11 mouse cellular contexts compared by ENCODE assay signal in genomic region chr11:55453640-55454039, GRCm38 (mm10). TPM values are rescaled to one million over a fixed set of nuclear protein-coding genes. Genes with fewer than 3 reads are reported as not detected.
A peak's percentile ranks its signal among the peaks of the same experiment; 100 is the strongest.
DNase-seq lines count a peak whose midpoint lies in the region; ATAC-seq and TF ChIP-seq lines count a peak whose summit lies in the region.
"Had no signal": no experiment of that assay in that cellular context is flagged by ENCODE, and none has a peak within 500 bp of the region (broad histone marks: within the 10 kb centered on the region; RNA-seq: fewer than 3 reads in every experiment).

No protein-coding gene starts in this region.

- H3K4me3 ChIP-seq in kidney, embryonic 15.5 days (replicated peaks) = no peak overlapping the region
- no peak overlapping the region for H3K4me3 ChIP-seq in cerebellum, adult 2 months (replicated peaks; ENCODE audit: insufficient read depth, low read depth, low read length)
- H3K4me3 ChIP-seq: intestine, embryonic 15.5 days had no signal

- H3K27me3 ChIP-seq in kidney, embryonic 15.5 days = no peaks in the 10 kb centered on the region
- H3K27me3 ChIP-seq in cerebellum, adult 2 months (ENCODE audit: control insufficient read depth, insufficient read depth, low read length) = no peaks in the 10 kb centered on the region
- H3K27me3 ChIP-seq: intestine, embryonic 15.5 days had no signal

- ATAC-seq in kidney, embryonic 15.5 days (replicated peaks; ENCODE audit: low FRiP score) = no peak
- ATAC-seq in erythroblast, adult 5-6 weeks (replicated peaks; ENCODE audit: low FRiP score, poor library complexity, severe bottlenecking) = no peak
- ATAC-seq: intestine, embryonic 15.5 days had no signal

- H3K9me3 ChIP-seq in kidney, embryonic 15.5 days (replicated peaks) = no peaks in the 10 kb centered on the region
- H3K9me3 ChIP-seq: intestine, embryonic 15.5 days had no signal

- H3K9ac ChIP-seq in kidney, embryonic 15.5 days = no peak overlapping the region
- H3K9ac ChIP-seq: intestine, embryonic 15.5 days had no signal

- 90% methylated on average over 4 of the region's 4 CpGs for WGBS in kidney, embryonic 15.5 days
- WGBS in cerebellum, adult 2 months = 94% methylated on average over 4 of the region's 4 CpGs

- TF ChIP-seq CTCF in cerebellum, adult 2 months (IDR thresholded peaks at IDR 0.05; ENCODE audit: borderline replicate concordance, insufficient read depth, low read depth, low read length) = no peak

- no peak for TF ChIP-seq POLR2A in cerebellum, adult 2 months (IDR thresholded peaks at IDR 0.05; ENCODE audit: borderline replicate concordance, insufficient read depth, low read length)

- no peak overlapping the region for H3K27ac ChIP-seq in kidney, embryonic 15.5 days
- no peak overlapping the region for H3K27ac ChIP-seq in cerebellum, adult 2 months (ENCODE audit: insufficient read depth, low read length)
- H3K27ac ChIP-seq: intestine, embryonic 15.5 days had no signal

- H3K36me3 ChIP-seq in kidney, embryonic 15.5 days = peaks cover 62% of the 10 kb centered on the region
- H3K36me3 ChIP-seq: intestine, embryonic 15.5 days had no signal

- intact Hi-C loops in heart, postnatal 10 days (cut with DNase I) = no loop called here

- H3K4me1 ChIP-seq in kidney, embryonic 15.5 days = peaks cover 12% of the 10 kb centered on the region
- H3K4me1 ChIP-seq in cerebellum, adult 2 months (ENCODE audit: control insufficient read depth, insufficient read depth, low read length) = peaks cover 3% of the 10 kb centered on the region; the same call in 1 of the 2 replicates
- H3K4me1 ChIP-seq: intestine, embryonic 15.5 days had no signal

- H3K4me2 ChIP-seq in kidney, embryonic 15.5 days = no peak overlapping the region
- H3K4me2 ChIP-seq: intestine, embryonic 15.5 days; liver, embryonic 11.5 days had no signal

- DNase-seq in adrenal gland, adult 2 months = peak; percentile 69
- DNase-seq in adrenal gland, postnatal 4 days (ENCODE audit: low spot score in 2 of 2) = no peak
- DNase-seq in kidney, postnatal 14 days = peak; percentile 38
- peak; percentile 60 for DNase-seq in 3134 (ENCODE audit: extremely low read depth, insufficient read length, low spot score)
- peak; percentile 33 to 47 for DNase-seq in heart, postnatal 10 days
- DNase-seq in cerebellum, adult 2 months = no peak
- DNase-seq: thymus, postnatal 36 days had no signal

RNA-seq across cellular contexts. Expression of gene Atox1, which starts 7.4 kb away (rescaled TPM):
- total RNA-seq in adrenal gland, adult 2 months (2021) = 100 to 1,000 TPM; 226 to 307 TPM
- polyA plus RNA-seq in adrenal gland, adult 2 months (2012; rRNA removed) = 679 and 685 TPM in 2 replicates
- 100 to 1,000 TPM; 254 to 267 TPM for total RNA-seq in adrenal gland, postnatal 4 days (2021)
- polyA plus RNA-seq in kidney, embryonic 15.5 days (2015; fragmentation: Nextera tagmentation; extraction: Ambion mirVana) = 402 and 413 TPM in 2 replicates
- total RNA-seq in heart, postnatal 10 days (2021) = 100 to 1,000 TPM; 168 to 169 TPM
- polyA plus RNA-seq in cerebellum, adult 2 months (2012; rRNA removed) = 203 and 218 TPM in 2 replicates
- total RNA-seq in erythroblast, adult 5-6 weeks (2015; ENCODE audit: low replicate concordance) = 25.9 and 45.8 TPM in 2 replicates
- 18.7 and 20.2 TPM in 2 replicates for total RNA-seq in erythroblast, adult 5-6 weeks (2017; ENCODE audit: low replicate concordance)

RNA-seq across cellular contexts. Expression of gene G3bp1, which starts 15.8 kb away (rescaled TPM):
- total RNA-seq in adrenal gland, adult 2 months (2021) = 10 to 100 TPM; 50.7 to 54.6 TPM
- 22.7 and 33.7 TPM in 2 replicates for polyA plus RNA-seq in adrenal gland, adult 2 months (2012; rRNA removed)
- total RNA-seq in adrenal gland, postnatal 4 days (2021) = 10 to 100 TPM; 70.0 to 73.9 TPM
- 199 and 203 TPM in 2 replicates for polyA plus RNA-seq in kidney, embryonic 15.5 days (2015; fragmentation: Nextera tagmentation; extraction: Ambion mirVana)
- total RNA-seq in heart, postnatal 10 days (2021) = 10 to 100 TPM; 48.2 to 54.4 TPM
- polyA plus RNA-seq in cerebellum, adult 2 months (2012; rRNA removed) = 21.3 and 22.8 TPM in 2 replicates
- total RNA-seq in erythroblast, adult 5-6 weeks (2015; ENCODE audit: low replicate concordance) = 13.3 and 18.2 TPM in 2 replicates
- 19.0 and 20.9 TPM in 2 replicates for total RNA-seq in erythroblast, adult 5-6 weeks (2017; ENCODE audit: low replicate concordance)

RNA-seq across cellular contexts. Expression of gene Sparc, which starts 30.7 kb away (rescaled TPM):
- 1,000 to 10,000 TPM; 1,553 to 3,019 TPM for total RNA-seq in adrenal gland, adult 2 months (2021)
- 4,707 and 5,966 TPM in 2 replicates for polyA plus RNA-seq in adrenal gland, adult 2 months (2012; rRNA removed)
- 1,000 to 10,000 TPM; 2,300 to 2,476 TPM for total RNA-seq in adrenal gland, postnatal 4 days (2021)
- polyA plus RNA-seq in kidney, embryonic 15.5 days (2015; fragmentation: Nextera tagmentation; extraction: Ambion mirVana) = 1,364 and 1,510 TPM in 2 replicates
- 1,000 to 10,000 TPM; 1,750 to 1,767 TPM for total RNA-seq in heart, postnatal 10 days (2021)
- 1,317 and 1,324 TPM in 2 replicates for polyA plus RNA-seq in cerebellum, adult 2 months (2012; rRNA removed)
- total RNA-seq in erythroblast, adult 5-6 weeks (2015; ENCODE audit: low replicate concordance) = 1.7 TPM in 2 replicates
- total RNA-seq in erythroblast, adult 5-6 weeks (2017; ENCODE audit: low replicate concordance) = 0.85 and 0.98 TPM in 2 replicates

Comparison
In these comparisons a context has a peak if more than half of its experiments do, and no peak if none do; other contexts are left out.
1. DNase-seq: peak in adrenal gland, adult 2 months (single experiment), kidney, postnatal 14 days (single experiment), 3134 (single experiment) and heart, postnatal 10 days (2 of 2); none in adrenal gland, postnatal 4 days (0 of 2) and cerebellum, adult 2 months (0 of 2).
2. RNA of gene Sparc, which starts 30.7 kb away (total RNA-seq): 1,553 to 3,019 TPM in adrenal gland, adult 2 months, 2,300 to 2,476 TPM in adrenal gland, postnatal 4 days and 1,750 to 1,767 TPM in heart, postnatal 10 days; 0.85 to 1.7 TPM in erythroblast, adult 5-6 weeks; every median in the first group is over 100 times any median in the second.